Mouse (Mus musculus): Measurements from ENCODE around the gene Smarcc2. TPM values are rescaled to one million over a fixed set of nuclear protein-coding genes. Genes with fewer than 3 reads are reported as not detected.

Smarcc2 gene
- polyA plus RNA-seq, 1 experiment from 2014 or later: 64.5 TPM

- peak; percentile 72 for ATAC-seq (ENCODE audit: low FRiP score, low TSS enrichment)
- H3K4me1 ChIP-seq (ENCODE audit: insufficient read depth, low read length): peaks cover 17% of the 10 kb centered on the region
- WGBS: 2% methylated on average over 25 of the region's 67 CpGs
- peak overlapping the region; percentile 94 for H3K4me3 ChIP-seq (ENCODE audit: low read length)
- peak overlapping the region; percentile 98 for H3K9ac ChIP-seq (replicated peaks; ENCODE audit: low read length)
- H3K36me3 ChIP-seq (ENCODE audit: insufficient read depth, low read length): peaks cover 22% of the 10 kb centered on the region
- H3K9me3 ChIP-seq (ENCODE audit: low read length): no peaks in the 10 kb centered on the region
- H3K4me2 ChIP-seq (replicated peaks; ENCODE audit: low read depth, low read length): peak overlapping the region; percentile 59
- peak overlapping the region; percentile 95 for H3K27ac ChIP-seq (ENCODE audit: low read length)
- H3K27me3 ChIP-seq (ENCODE audit: insufficient read depth, low read length): no peaks in the 10 kb centered on the region
These were observed 591 bp downstream of the Smarcc2 start for GRCm38 (mm10) chr10:128459409-128460269.

GRCm38 (mm10) chr10:128460270-128460630 lies 1.2 kb downstream of the Smarcc2 start:
- peak overlapping the region; percentile 98 for H3K9ac ChIP-seq (replicated peaks; ENCODE audit: low read length)
- ATAC-seq (ENCODE audit: low FRiP score, low TSS enrichment): no peak
- peaks cover 12% of the 10 kb centered on the region for H3K4me1 ChIP-seq (ENCODE audit: insufficient read depth, low read length)
- peak overlapping the region; percentile 59 for H3K4me2 ChIP-seq (replicated peaks; ENCODE audit: low read depth, low read length)
- H3K9me3 ChIP-seq (ENCODE audit: low read length): no peaks in the 10 kb centered on the region
- peak overlapping the region; percentile 95; the same call in 1 of the 2 replicates for H3K27ac ChIP-seq (ENCODE audit: low read length)
- H3K4me3 ChIP-seq (ENCODE audit: low read length): peak overlapping the region; percentile 94
- 2% methylated on average over 5 of the region's 5 CpGs for WGBS
- peaks cover 27% of the 10 kb centered on the region for H3K36me3 ChIP-seq (ENCODE audit: insufficient read depth, low read length)
- H3K27me3 ChIP-seq (ENCODE audit: insufficient read depth, low read length): no peaks in the 10 kb centered on the region

GRCm38 (mm10) chr10:128474366-128474765 lies 15.3 kb downstream of the Smarcc2 start:
- H3K27me3 ChIP-seq (ENCODE audit: insufficient read depth, low read length): no peaks in the 10 kb centered on the region
- H3K4me3 ChIP-seq (ENCODE audit: low read length): no peak overlapping the region
- no peaks in the 10 kb centered on the region for H3K4me1 ChIP-seq (ENCODE audit: insufficient read depth, low read length)
- H3K36me3 ChIP-seq (ENCODE audit: insufficient read depth, low read length): peaks cover 76% of the 10 kb centered on the region
- no peaks in the 10 kb centered on the region for H3K9me3 ChIP-seq (ENCODE audit: low read length)
- H3K4me2 ChIP-seq (replicated peaks; ENCODE audit: low read depth, low read length): no peak overlapping the region
- no peak for ATAC-seq (ENCODE audit: low FRiP score, low TSS enrichment)
- H3K9ac ChIP-seq (replicated peaks; ENCODE audit: low read length): no peak overlapping the region
- no peak overlapping the region for H3K27ac ChIP-seq (ENCODE audit: low read length)
- 94% methylated on average over 11 of the region's 12 CpGs for WGBS

GRCm38 (mm10) chr10:128486370-128486769 lies 27.3 kb downstream of the Smarcc2 start:
- Histone ChIP-seq H3K9ac (replicated peaks; ENCODE audit: low read length) (no peak overlapping the region), H3K4me3 (ENCODE audit: low read length) (no peak overlapping the region), H3K4me1 (ENCODE audit: insufficient read depth, low read length) (peaks cover 18% of the 10 kb centered on the region), H3K9me3 (ENCODE audit: low read length) (no peaks in the 10 kb centered on the region), H3K4me2 (replicated peaks; ENCODE audit: low read depth, low read length) (no peak overlapping the region), H3K27ac (ENCODE audit: low read length) (no peak overlapping the region), H3K36me3 (ENCODE audit: insufficient read depth, low read length) (peaks cover 82% of the 10 kb centered on the region), H3K27me3 (ENCODE audit: insufficient read depth, low read length) (no peaks in the 10 kb centered on the region)
- ATAC-seq (ENCODE audit: low FRiP score, low TSS enrichment): no peak
- 84% methylated on average over 7 of the region's 7 CpGs for WGBS

GRCm38 (mm10) chr10:128487861-128488712 lies 29.0 kb downstream of the Smarcc2 start:
- no peaks in the 10 kb centered on the region for H3K9me3 ChIP-seq (ENCODE audit: low read length)
- 90% methylated on average over 22 of the region's 22 CpGs for WGBS
- no peaks in the 10 kb centered on the region for H3K27me3 ChIP-seq (ENCODE audit: insufficient read depth, low read length)
- no peak overlapping the region for H3K9ac ChIP-seq (replicated peaks; ENCODE audit: low read length)
- no peak overlapping the region for H3K4me2 ChIP-seq (replicated peaks; ENCODE audit: low read depth, low read length)
- no peak overlapping the region for H3K27ac ChIP-seq (ENCODE audit: low read length)
- H3K4me1 ChIP-seq (ENCODE audit: insufficient read depth, low read length): peaks cover 30% of the 10 kb centered on the region
- peaks cover 70% of the 10 kb centered on the region for H3K36me3 ChIP-seq (ENCODE audit: insufficient read depth, low read length)
- ATAC-seq (ENCODE audit: low FRiP score, low TSS enrichment): no peak
- H3K4me3 ChIP-seq (ENCODE audit: low read length): no peak overlapping the region

- Histone ChIP-seq H3K9me3 (ENCODE audit: low read length) (no peaks in the 10 kb centered on the region), H3K4me3 (ENCODE audit: low read length) (no peak overlapping the region), H3K4me2 (replicated peaks; ENCODE audit: low read depth, low read length) (no peak overlapping the region), H3K27me3 (ENCODE audit: insufficient read depth, low read length) (no peaks in the 10 kb centered on the region), H3K9ac (replicated peaks; ENCODE audit: low read length) (no peak overlapping the region), H3K4me1 (ENCODE audit: insufficient read depth, low read length) (peaks cover 30% of the 10 kb centered on the region), H3K36me3 (ENCODE audit: insufficient read depth, low read length) (peaks cover 63% of the 10 kb centered on the region), H3K27ac (ENCODE audit: low read length) (0 out of 2 replicates have a peak overlapping the region, but pooled peaks have one; percentile 13)
- WGBS: 74% methylated on average over 4 of the region's 4 CpGs
- ATAC-seq (ENCODE audit: low FRiP score, low TSS enrichment): no peak
These were observed 29.7 kb downstream of the Smarcc2 start for GRCm38 (mm10) chr10:128488776-128489175.

- no peak for ATAC-seq (ENCODE audit: low FRiP score, low TSS enrichment)
- Histone ChIP-seq H3K9ac (replicated peaks; ENCODE audit: low read length) (no peak overlapping the region), H3K36me3 (ENCODE audit: insufficient read depth, low read length) (peaks cover 57% of the 10 kb centered on the region), H3K4me3 (ENCODE audit: low read length) (no peak overlapping the region), H3K27me3 (ENCODE audit: insufficient read depth, low read length) (no peaks in the 10 kb centered on the region), H3K4me1 (ENCODE audit: insufficient read depth, low read length) (peaks cover 30% of the 10 kb centered on the region), H3K27ac (ENCODE audit: low read length) (peak overlapping the region; percentile 98; the same call in 1 of the 2 replicates), H3K4me2 (replicated peaks; ENCODE audit: low read depth, low read length) (no peak overlapping the region), H3K9me3 (ENCODE audit: low read length) (no peaks in the 10 kb centered on the region)
- 64% methylated on average over 5 of the region's 5 CpGs for WGBS
These were observed 30.3 kb downstream of the Smarcc2 start for GRCm38 (mm10) chr10:128489380-128489779.

GRCm38 (mm10) chr10:128489785-128490184 lies 30.7 kb downstream of the Smarcc2 start:
- ATAC-seq (ENCODE audit: low FRiP score, low TSS enrichment): no peak
- WGBS: 61% methylated on average over 4 of the region's 4 CpGs
- Histone ChIP-seq H3K27me3 (ENCODE audit: insufficient read depth, low read length) (no peaks in the 10 kb centered on the region), H3K27ac (ENCODE audit: low read length) (peak overlapping the region; percentile 98), H3K4me1 (ENCODE audit: insufficient read depth, low read length) (peaks cover 33% of the 10 kb centered on the region), H3K36me3 (ENCODE audit: insufficient read depth, low read length) (peaks cover 55% of the 10 kb centered on the region), H3K4me3 (ENCODE audit: low read length) (no peak overlapping the region; the same call in 1 of the 2 replicates), H3K9me3 (ENCODE audit: low read length) (no peaks in the 10 kb centered on the region), H3K4me2 (replicated peaks; ENCODE audit: low read depth, low read length) (no peak overlapping the region), H3K9ac (replicated peaks; ENCODE audit: low read length) (no peak overlapping the region)

GRCm38 (mm10) chr10:128490232-128490631 lies 31.2 kb downstream of the Smarcc2 start:
- WGBS: 59% methylated on average over 5 of the region's 5 CpGs
- H3K4me2 ChIP-seq (replicated peaks; ENCODE audit: low read depth, low read length): no peak overlapping the region
- no peak for ATAC-seq (ENCODE audit: low FRiP score, low TSS enrichment)

More at GRCm38 (mm10) chr10:128490232-128490631, 31.2 kb downstream of the Smarcc2 start:
- H3K36me3 ChIP-seq (ENCODE audit: insufficient read depth, low read length): peaks cover 54% of the 10 kb centered on the region
- peaks cover 38% of the 10 kb centered on the region for H3K4me1 ChIP-seq (ENCODE audit: insufficient read depth, low read length)
- no peaks in the 10 kb centered on the region for H3K27me3 ChIP-seq (ENCODE audit: insufficient read depth, low read length)
- no peak overlapping the region for H3K9ac ChIP-seq (replicated peaks; ENCODE audit: low read length)
- peak overlapping the region; percentile 98 for H3K27ac ChIP-seq (ENCODE audit: low read length)
- no peaks in the 10 kb centered on the region for H3K9me3 ChIP-seq (ENCODE audit: low read length)
- no peak overlapping the region; the same call in 1 of the 2 replicates for H3K4me3 ChIP-seq (ENCODE audit: low read length)

Measured in kidney, embryonic 16.5 days (tissue).